Mouse (Mus musculus): Measurements from ENCODE around the gene Stradb. TPM values are rescaled to one million over a fixed set of nuclear protein-coding genes. Genes with fewer than 3 reads are reported as not detected.
"Not testable (repeated sequence)": the region's sequence is repeated elsewhere in the genome, so short reads cannot be mapped to it uniquely, and the experiment has no call there.

Stradb gene
- polyA plus RNA-seq, 1 experiment from 2014 or later = 22.6 TPM

GRCm38 (mm10) chr1:58952526-58952925 is 20.8 kb upstream of the Stradb start:
- H3K27ac ChIP-seq = no peak overlapping the region
- H3K4me3 ChIP-seq = no peak overlapping the region
- no peaks in the 10 kb centered on the region for H3K27me3 ChIP-seq
- no peak overlapping the region for H3K9ac ChIP-seq
- WGBS = 61% methylated on average over 5 of the region's 5 CpGs
- H3K4me2 ChIP-seq = no peak overlapping the region
- ATAC-seq (ENCODE audit: insufficient number of reproducible peaks, low FRiP score, low TSS enrichment, low read depth) = no peak
- no peaks in the 10 kb centered on the region for H3K9me3 ChIP-seq
- peaks cover 16% of the 10 kb centered on the region for H3K4me1 ChIP-seq
- H3K36me3 ChIP-seq = no peaks in the 10 kb centered on the region

GRCm38 (mm10) chr1:58952997-58953396 is 20.3 kb upstream of the Stradb start:
- Histone ChIP-seq H3K9me3 (no peaks in the 10 kb centered on the region), H3K27me3 (no peaks in the 10 kb centered on the region), H3K27ac (no peak overlapping the region), H3K4me2 (no peak overlapping the region), H3K36me3 (no peaks in the 10 kb centered on the region), H3K4me1 (peaks cover 18% of the 10 kb centered on the region), H3K4me3 (no peak overlapping the region), H3K9ac (no peak overlapping the region)
- 32% methylated on average over 4 of the region's 4 CpGs for WGBS
- ATAC-seq (ENCODE audit: insufficient number of reproducible peaks, low FRiP score, low TSS enrichment, low read depth) = no peak

GRCm38 (mm10) chr1:58953686-58954434 is 19.5 kb upstream of the Stradb start:
- Histone ChIP-seq H3K9me3 (no peaks in the 10 kb centered on the region), H3K4me1 (peaks cover 19% of the 10 kb centered on the region), H3K4me2 (no peak overlapping the region), H3K36me3 (no peaks in the 10 kb centered on the region), H3K9ac (no peak overlapping the region), H3K27me3 (no peaks in the 10 kb centered on the region), H3K4me3 (no peak overlapping the region), H3K27ac (no peak overlapping the region)
- 90% methylated on average over 9 of the region's 9 CpGs for WGBS
- ATAC-seq (ENCODE audit: insufficient number of reproducible peaks, low FRiP score, low TSS enrichment, low read depth) = no peak

- Histone ChIP-seq H3K4me1 (peaks cover 19% of the 10 kb centered on the region), H3K4me3 (no peak overlapping the region), H3K27me3 (no peaks in the 10 kb centered on the region), H3K9me3 (no peaks in the 10 kb centered on the region), H3K9ac (no peak overlapping the region), H3K36me3 (no peaks in the 10 kb centered on the region), H3K4me2 (no peak overlapping the region), H3K27ac (no peak overlapping the region)
- ATAC-seq (ENCODE audit: insufficient number of reproducible peaks, low FRiP score, low TSS enrichment, low read depth) = no peak
- 86% methylated on average over 8 of the region's 8 CpGs for WGBS
These were observed 18.5 kb upstream of the Stradb start for GRCm38 (mm10) chr1:58954578-58955410.

- Histone ChIP-seq H3K4me1 (peaks cover 19% of the 10 kb centered on the region), H3K9me3 (no peaks in the 10 kb centered on the region), H3K9ac (no peak overlapping the region), H3K4me3 (no peak overlapping the region), H3K36me3 (no peaks in the 10 kb centered on the region), H3K4me2 (no peak overlapping the region), H3K27me3 (no peaks in the 10 kb centered on the region), H3K27ac (no peak overlapping the region)
- 76% methylated on average over 3 of the region's 3 CpGs for WGBS
- ATAC-seq (ENCODE audit: insufficient number of reproducible peaks, low FRiP score, low TSS enrichment, low read depth) = no peak
These were observed 17.6 kb upstream of the Stradb start for GRCm38 (mm10) chr1:58955716-58956115.

GRCm38 (mm10) chr1:58956229-58956628 is 17.1 kb upstream of the Stradb start:
- no peak overlapping the region for H3K4me3 ChIP-seq
- H3K9me3 ChIP-seq = no peaks in the 10 kb centered on the region
- H3K4me2 ChIP-seq = no peak overlapping the region
- H3K36me3 ChIP-seq = no peaks in the 10 kb centered on the region
- ATAC-seq (ENCODE audit: insufficient number of reproducible peaks, low FRiP score, low TSS enrichment, low read depth) = no peak
- peaks cover 16% of the 10 kb centered on the region for H3K4me1 ChIP-seq
- no peaks in the 10 kb centered on the region for H3K27me3 ChIP-seq
- no peak overlapping the region for H3K27ac ChIP-seq
- no peak overlapping the region for H3K9ac ChIP-seq
- 68% methylated on average over 9 of the region's 9 CpGs for WGBS

- H3K4me2 ChIP-seq = no peak overlapping the region
- H3K36me3 ChIP-seq = no peaks in the 10 kb centered on the region
- 48% methylated on average over 2 of the region's 2 CpGs for WGBS
- no peak overlapping the region for H3K9ac ChIP-seq
- no peak overlapping the region for H3K4me3 ChIP-seq
- H3K27ac ChIP-seq = no peak overlapping the region
- H3K4me1 ChIP-seq = peaks cover 3% of the 10 kb centered on the region; the same call in 1 of the 2 replicates
- ATAC-seq (ENCODE audit: insufficient number of reproducible peaks, low FRiP score, low TSS enrichment, low read depth) = no peak
- no peaks in the 10 kb centered on the region for H3K27me3 ChIP-seq
- no peaks in the 10 kb centered on the region for H3K9me3 ChIP-seq
These were observed 15.4 kb upstream of the Stradb start for GRCm38 (mm10) chr1:58957931-58958330.

- H3K9ac ChIP-seq; H3K27me3 ChIP-seq; ATAC-seq (ENCODE audit: insufficient number of reproducible peaks, low FRiP score, low TSS enrichment, low read depth); H3K4me2 ChIP-seq; H3K36me3 ChIP-seq; H3K27ac ChIP-seq; H3K4me1 ChIP-seq; H3K4me3 ChIP-seq; H3K9me3 ChIP-seq: not testable (repeated sequence)
- 87% methylated on average over 16 of the region's 16 CpGs for WGBS
These were observed 14.4 kb upstream of the Stradb start for GRCm38 (mm10) chr1:58958789-58959526.

GRCm38 (mm10) chr1:58959682-58960081 is 13.6 kb upstream of the Stradb start:
- peaks cover 3% of the 10 kb centered on the region; the same call in 1 of the 2 replicates for H3K4me1 ChIP-seq
- WGBS = 73% methylated on average over 2 of the region's 2 CpGs
- H3K4me3 ChIP-seq = no peak overlapping the region
- H3K9ac ChIP-seq = no peak overlapping the region
- H3K4me2 ChIP-seq = no peak overlapping the region
- no peaks in the 10 kb centered on the region for H3K9me3 ChIP-seq
- no peaks in the 10 kb centered on the region for H3K27me3 ChIP-seq
- H3K27ac ChIP-seq = no peak overlapping the region
- ATAC-seq (ENCODE audit: insufficient number of reproducible peaks, low FRiP score, low TSS enrichment, low read depth) = no peak
- H3K36me3 ChIP-seq = no peaks in the 10 kb centered on the region

GRCm38 (mm10) chr1:58961152-58961893 is 12.0 kb upstream of the Stradb start:
- WGBS = 33% methylated on average over 12 of the region's 12 CpGs
- ATAC-seq (ENCODE audit: insufficient number of reproducible peaks, low FRiP score, low TSS enrichment, low read depth) = no peak
- H3K9me3 ChIP-seq = no peaks in the 10 kb centered on the region
- no peak overlapping the region for H3K4me2 ChIP-seq
- no peaks in the 10 kb centered on the region for H3K36me3 ChIP-seq
- H3K27me3 ChIP-seq = no peaks in the 10 kb centered on the region
- H3K27ac ChIP-seq = no peak overlapping the region
- peaks cover 3% of the 10 kb centered on the region for H3K4me1 ChIP-seq
- H3K4me3 ChIP-seq = no peak overlapping the region
- H3K9ac ChIP-seq = no peak overlapping the region

GRCm38 (mm10) chr1:58962418-58962817 is 10.9 kb upstream of the Stradb start:
- Histone ChIP-seq H3K4me3 (no peak overlapping the region), H3K27ac (no peak overlapping the region), H3K9ac (no peak overlapping the region), H3K27me3 (no peaks in the 10 kb centered on the region), H3K4me2 (no peak overlapping the region), H3K4me1 (peaks cover 3% of the 10 kb centered on the region), H3K9me3 (no peaks in the 10 kb centered on the region), H3K36me3 (no peaks in the 10 kb centered on the region)
- 78% methylated on average over 5 of the region's 5 CpGs for WGBS
- no peak for ATAC-seq (ENCODE audit: insufficient number of reproducible peaks, low FRiP score, low TSS enrichment, low read depth)
